Mouse (Mus musculus) midbrain, embryonic 15.5 days (tissue): ENCODE results near the gene Tead4. TPM values are rescaled to one million over a fixed set of nuclear protein-coding genes. Genes with fewer than 3 reads are reported as not detected.

Source experiments
- ATAC-seq: fragments of 200-750 bp; cut with Nextera tagmentation; replicated peaks from 2 replicates; pipeline ENCODE4 v1.8.0; 2017; ENCODE audit warnings: moderate TSS enrichment
- H3K27ac ChIP-seq: fragments of 300-500 bp; sonication (generic); 2 replicates; pipeline ENCODE4 v1.5.1; 2015; ENCODE audit warnings: mild to moderate bottlenecking, inconsistent platforms
- H3K27me3 ChIP-seq: fragments of 300-500 bp; sonication (generic); replicated peaks from 2 replicates; pipeline ENCODE4 v1.6.1; 2015; ENCODE audit warnings: inconsistent platforms
- H3K36me3 ChIP-seq: fragments of 300-500 bp; sonication (generic); replicated peaks from 2 replicates; pipeline ENCODE4 v1.6.1; 2015; ENCODE audit warnings: inconsistent platforms
- H3K4me1 ChIP-seq: fragments of 300-500 bp; sonication (generic); 2 replicates; pipeline ENCODE4 v1.6.1; 2015; ENCODE audit warnings: inconsistent platforms
- H3K4me2 ChIP-seq: fragments of 300-500 bp; sonication (generic); 2 replicates; pipeline ENCODE4 v1.6.1; 2015; ENCODE audit warnings: inconsistent platforms, mild to moderate bottlenecking, moderate library complexity
- H3K4me3 ChIP-seq: fragments of 300-500 bp; sonication (generic); 2 replicates; pipeline ENCODE4 v1.5.1; 2015; ENCODE audit warnings: mild to moderate bottlenecking, inconsistent platforms
- H3K9ac ChIP-seq: fragments of 300-500 bp; sonication (generic); 2 replicates; pipeline ENCODE4 v1.6.1; 2015; ENCODE audit warnings: mild to moderate bottlenecking, inconsistent platforms
- H3K9me3 ChIP-seq: fragments of 300-500 bp; sonication (generic); 2 replicates; pipeline ENCODE4 v1.6.1; 2016; ENCODE audit warnings: inconsistent platforms
- WGBS: fragments of 180-500 bp; shearing (Covaris S2); methylation state at CpG from one replicate; pipeline ENCODE4 v1.1.7; 2015; ENCODE audit warnings: mixed read lengths; 5-methylcytosine and 5-hydroxymethylcytosine counted together
- polyA plus RNA-seq: library from polyadenylated mRNA; unstranded; fragments of >200 nt; fragmentation: Nextera tagmentation; extraction: Ambion mirVana; gene quantifications from 2 replicates; pipeline ENCODE4 v1.2.1, GENCODE M21; 2015

Tead4 gene
- polyA plus RNA-seq, 1 experiment from 2014 or later, result 0.65 TPM

GRCm38 (mm10) chr6:128178681-128179080 is 121.9 kb downstream of the Tead4 start:
- no peaks in the 10 kb centered on the region for H3K36me3 ChIP-seq
- no peak overlapping the region for H3K4me3 ChIP-seq
- no peaks in the 10 kb centered on the region for H3K4me1 ChIP-seq
- H3K27me3 ChIP-seq, result no peaks in the 10 kb centered on the region
- 81% methylated on average over 2 of the region's 2 CpGs for WGBS
- no peaks in the 10 kb centered on the region for H3K9me3 ChIP-seq
- H3K27ac ChIP-seq, result no peak overlapping the region
- ATAC-seq, result no peak
- no peak overlapping the region for H3K4me2 ChIP-seq
- H3K9ac ChIP-seq, result no peak overlapping the region

Other genes starting within 250 kb of the Tead4 start
- gene Tspan9, start 157.2 kb downstream of the Tead4 start, polyA plus RNA-seq, result 33.9 and 42.1 TPM in 2 replicates
- gene Tulp3, start 55.0 kb upstream of the Tead4 start, polyA plus RNA-seq, result 16.2 and 17.6 TPM in 2 replicates
- 86.1 and 89.4 TPM in 2 replicates for gene Rhno1, start 62.1 kb upstream of the Tead4 start, polyA plus RNA-seq
- gene Foxm1, start 62.1 kb upstream of the Tead4 start, polyA plus RNA-seq, result 5.7 and 7.6 TPM in 2 replicates
- 1.0 and 1.1 TPM in 2 replicates for gene Tex52, start 74.6 kb upstream of the Tead4 start, polyA plus RNA-seq
- not detected in 2 replicates for gene Gm44596, start 74.7 kb upstream of the Tead4 start, polyA plus RNA-seq
- gene Nrip2, start 98.5 kb upstream of the Tead4 start, polyA plus RNA-seq, result 11.2 and 12.9 TPM in 2 replicates
- gene Itfg2, start 124.1 kb upstream of the Tead4 start, polyA plus RNA-seq, result 50.7 and 51.4 TPM in 2 replicates
- 375 and 389 TPM in 2 replicates for gene Fkbp4, start 137.9 kb upstream of the Tead4 start, polyA plus RNA-seq
- gene Pzp, start 225.9 kb upstream of the Tead4 start, polyA plus RNA-seq, result 0.26 TPM in 1 of 2 replicates, not detected in the other